ENCODE assay signal across 27 mouse cellular contexts in genomic region chr10:19704445-19704844, GRCm38 (mm10). TPM values are rescaled to one million over a fixed set of nuclear protein-coding genes. Genes with fewer than 3 reads are reported as not detected.
DNase-seq lines count a peak whose midpoint lies in the region; ATAC-seq and TF ChIP-seq lines count a peak whose summit lies in the region.
"Had no signal": no experiment of that assay in that cellular context is flagged by ENCODE, and none has a peak within 500 bp of the region (broad histone marks: within the 10 kb centered on the region; RNA-seq: fewer than 3 reads in every experiment).

No protein-coding gene starts in this region.

- ATAC-seq in forebrain, embryonic 14.5 days, result no peak
- ATAC-seq in forebrain, embryonic 11.5 days (replicated peaks; ENCODE audit: low FRiP score), result no peak
- peak; percentile 45 for ATAC-seq in hindbrain, embryonic 16.5 days
- 0 out of 2 replicates have a peak, but pooled peaks have one; percentile 63 for ATAC-seq in midbrain, embryonic 13.5 days
- no peak for ATAC-seq in midbrain, embryonic 11.5 days (ENCODE audit: low FRiP score)
- ATAC-seq in midbrain, embryonic 15.5 days (replicated peaks), result peak; percentile 74
- ATAC-seq in midbrain, postnatal 0 days (ENCODE audit: low FRiP score), result no peak
- ATAC-seq: activated CD4-positive, CD25-positive, alpha-beta regulatory T cell, adult 4 months; CD4-positive, CD25-positive, alpha-beta regulatory T cell, adult 4 months; forebrain, embryonic 15.5 days; forebrain, postnatal 0 days; Patski had no signal

- H3K27me3 ChIP-seq in forebrain, embryonic 14.5 days (replicated peaks; ENCODE audit: control insufficient read depth, insufficient read depth, low read length), result no peaks in the 10 kb centered on the region
- H3K27me3 ChIP-seq in forebrain, embryonic 11.5 days (ENCODE audit: control insufficient read depth, insufficient read depth, low read length), result no peaks in the 10 kb centered on the region
- no peaks in the 10 kb centered on the region for H3K27me3 ChIP-seq in hindbrain, embryonic 16.5 days (replicated peaks; ENCODE audit: control insufficient read depth, insufficient read depth, low read length)
- no peaks in the 10 kb centered on the region for H3K27me3 ChIP-seq in hindbrain, embryonic 10.5 days (ENCODE audit: insufficient read depth, poor library complexity, severe bottlenecking)
- H3K27me3 ChIP-seq in midbrain, embryonic 13.5 days, result 0 out of 2 replicates have a peak, but pooled peaks cover 3% of the 10 kb centered on the region
- H3K27me3 ChIP-seq in midbrain, embryonic 11.5 days (ENCODE audit: control insufficient read depth, insufficient read depth, low read length), result no peaks in the 10 kb centered on the region
- H3K27me3 ChIP-seq in midbrain, embryonic 15.5 days (replicated peaks), result no peaks in the 10 kb centered on the region
- H3K27me3 ChIP-seq in midbrain, postnatal 0 days (ENCODE audit: insufficient read depth, low read length), result no peaks in the 10 kb centered on the region
- H3K27me3 ChIP-seq: CH12.LX; embryonic facial prominence, embryonic 12.5 days; forebrain, embryonic 12.5 days; forebrain, embryonic 15.5 days had no signal

- WGBS in forebrain, embryonic 14.5 days, result 37% methylated on average over 8 of the region's 8 CpGs
- 50% methylated on average over 8 of the region's 8 CpGs for WGBS in forebrain, embryonic 11.5 days
- WGBS in hindbrain, embryonic 16.5 days, result 35% methylated on average over 8 of the region's 8 CpGs
- WGBS in hindbrain, embryonic 10.5 days, result 62% methylated on average over 8 of the region's 8 CpGs
- whole genome bisulfite sequencing in midbrain, embryonic 13.5 days, result 27% methylated on average over 8 of the region's 8 CpGs
- 45% methylated on average over 8 of the region's 8 CpGs for WGBS in midbrain, embryonic 11.5 days
- WGBS in midbrain, embryonic 15.5 days, result 27% methylated on average over 8 of the region's 8 CpGs
- WGBS in midbrain, postnatal 0 days, result 23% methylated on average over 8 of the region's 8 CpGs

- DNase-seq in forebrain, embryonic 14.5 days (ENCODE audit: low spot score), result peak; percentile 11
- no peak for DNase-seq in forebrain, embryonic 11.5 days (ENCODE audit: low spot score)
- no peak for DNase-seq in hindbrain, embryonic 10.5 days (ENCODE audit: low spot score)
- no peak for DNase-seq in midbrain, embryonic 11.5 days (ENCODE audit: low spot score, missing footprints)
- no peak for DNase-seq in midbrain, postnatal 0 days (ENCODE audit: low spot score)
- DNase-seq: adrenal gland, adult 8-10 months; adrenal gland, postnatal 14 days; adrenal gland, postnatal 36 days; B cell, adult 2 months; cerebellum, adult 11 months; cerebellum, adult 18-20 months; cerebellum, adult 9-10 months; cerebellum, postnatal 10 days; cerebellum, postnatal 25 days; forebrain, postnatal 0 days had no signal

- no peaks in the 10 kb centered on the region for H3K4me1 ChIP-seq in forebrain, embryonic 14.5 days (ENCODE audit: control insufficient read depth, insufficient read depth, low read length)
- H3K4me1 ChIP-seq in forebrain, embryonic 11.5 days (replicated peaks; ENCODE audit: control insufficient read depth, insufficient read depth, low read length), result no peaks in the 10 kb centered on the region
- no peaks in the 10 kb centered on the region for H3K4me1 ChIP-seq in hindbrain, embryonic 16.5 days (ENCODE audit: control insufficient read depth, insufficient read depth, low read depth, low read length)
- H3K4me1 ChIP-seq in hindbrain, embryonic 10.5 days (replicated peaks), result no peaks in the 10 kb centered on the region
- H3K4me1 ChIP-seq in midbrain, embryonic 13.5 days (replicated peaks), result peaks cover 4% of the 10 kb centered on the region; the same call in 1 of the 2 replicates
- H3K4me1 ChIP-seq in midbrain, embryonic 11.5 days (ENCODE audit: control insufficient read depth, insufficient read depth, low read length), result no peaks in the 10 kb centered on the region; the same call in 1 of the 2 replicates
- no peaks in the 10 kb centered on the region for H3K4me1 ChIP-seq in midbrain, embryonic 15.5 days
- H3K4me1 ChIP-seq in midbrain, postnatal 0 days (ENCODE audit: insufficient read depth, low read length), result no peaks in the 10 kb centered on the region
- H3K4me1 ChIP-seq: embryonic facial prominence, embryonic 10.5 days; embryonic facial prominence, embryonic 12.5 days; forebrain, embryonic 12.5 days; forebrain, embryonic 15.5 days had no signal

- H3K9me3 ChIP-seq in forebrain, embryonic 14.5 days (replicated peaks; ENCODE audit: control insufficient read depth, low read length), result no peaks in the 10 kb centered on the region
- no peaks in the 10 kb centered on the region for H3K9me3 ChIP-seq in forebrain, embryonic 11.5 days (ENCODE audit: control insufficient read depth, low read length)
- no peaks in the 10 kb centered on the region for H3K9me3 ChIP-seq in hindbrain, embryonic 16.5 days (ENCODE audit: control insufficient read depth, low read length)
- H3K9me3 ChIP-seq in hindbrain, embryonic 10.5 days, result no peaks in the 10 kb centered on the region
- no peaks in the 10 kb centered on the region for H3K9me3 ChIP-seq in midbrain, embryonic 13.5 days
- no peaks in the 10 kb centered on the region for H3K9me3 ChIP-seq in midbrain, embryonic 11.5 days (ENCODE audit: control insufficient read depth, low read length)
- no peaks in the 10 kb centered on the region for H3K9me3 ChIP-seq in midbrain, embryonic 15.5 days
- H3K9me3 ChIP-seq in midbrain, postnatal 0 days (ENCODE audit: low read length), result no peaks in the 10 kb centered on the region
- H3K9me3 ChIP-seq: embryonic facial prominence, embryonic 10.5 days; embryonic facial prominence, embryonic 12.5 days; forebrain, embryonic 12.5 days; forebrain, embryonic 15.5 days; G1E had no signal

- no peak for TF ChIP-seq CTCF in midbrain, postnatal 0 days (IDR thresholded peaks at IDR 0.05)

- no peak overlapping the region for H3K4me2 ChIP-seq in forebrain, embryonic 14.5 days (ENCODE audit: low read length)
- no peak overlapping the region for H3K4me2 ChIP-seq in forebrain, embryonic 11.5 days (ENCODE audit: low read depth, low read length, severe bottlenecking)
- no peak overlapping the region for H3K4me2 ChIP-seq in hindbrain, embryonic 16.5 days (ENCODE audit: low read length)
- no peak overlapping the region for H3K4me2 ChIP-seq in midbrain, embryonic 13.5 days (replicated peaks)
- no peak overlapping the region for H3K4me2 ChIP-seq in midbrain, embryonic 11.5 days
- H3K4me2 ChIP-seq in midbrain, embryonic 15.5 days, result no peak overlapping the region
- H3K4me2 ChIP-seq in midbrain, postnatal 0 days (ENCODE audit: low read depth, low read length, poor library complexity, severe bottlenecking), result no peak overlapping the region
- H3K4me2 ChIP-seq: embryonic facial prominence, embryonic 12.5 days; forebrain, embryonic 12.5 days; forebrain, embryonic 15.5 days had no signal

- no peaks in the 10 kb centered on the region for H3K36me3 ChIP-seq in forebrain, embryonic 14.5 days (ENCODE audit: control insufficient read depth, insufficient read depth, low read length)
- no peaks in the 10 kb centered on the region for H3K36me3 ChIP-seq in forebrain, embryonic 11.5 days (ENCODE audit: control insufficient read depth, insufficient read depth, low read length)
- no peaks in the 10 kb centered on the region for H3K36me3 ChIP-seq in hindbrain, embryonic 16.5 days (ENCODE audit: control insufficient read depth, insufficient read depth, low read length)
- H3K36me3 ChIP-seq in hindbrain, embryonic 10.5 days, result no peaks in the 10 kb centered on the region
- H3K36me3 ChIP-seq in midbrain, embryonic 13.5 days, result no peaks in the 10 kb centered on the region
- H3K36me3 ChIP-seq in midbrain, embryonic 11.5 days (ENCODE audit: control insufficient read depth, insufficient read depth, low read length), result no peaks in the 10 kb centered on the region
- H3K36me3 ChIP-seq in midbrain, embryonic 15.5 days (replicated peaks), result no peaks in the 10 kb centered on the region
- no peaks in the 10 kb centered on the region for H3K36me3 ChIP-seq in midbrain, postnatal 0 days (ENCODE audit: insufficient read depth, low read length)
- H3K36me3 ChIP-seq: embryonic facial prominence, embryonic 10.5 days; embryonic facial prominence, embryonic 12.5 days; forebrain, embryonic 12.5 days; forebrain, embryonic 15.5 days; G1E had no signal

- H3K9ac ChIP-seq in forebrain, embryonic 14.5 days (ENCODE audit: low read length), result no peak overlapping the region
- H3K9ac ChIP-seq in forebrain, embryonic 11.5 days (ENCODE audit: low read length), result no peak overlapping the region
- H3K9ac ChIP-seq in hindbrain, embryonic 16.5 days (ENCODE audit: low read depth, low read length), result no peak overlapping the region
- no peak overlapping the region for H3K9ac ChIP-seq in midbrain, embryonic 13.5 days (replicated peaks)
- no peak overlapping the region for H3K9ac ChIP-seq in midbrain, embryonic 11.5 days (ENCODE audit: low read length)
- H3K9ac ChIP-seq in midbrain, embryonic 15.5 days, result no peak overlapping the region
- H3K9ac ChIP-seq in midbrain, postnatal 0 days (replicated peaks; ENCODE audit: low read length, poor library complexity, severe bottlenecking), result no peak overlapping the region
- H3K9ac ChIP-seq: embryonic facial prominence, embryonic 12.5 days; forebrain, embryonic 12.5 days; forebrain, embryonic 15.5 days; forebrain, postnatal 0 days had no signal

- no peak overlapping the region for H3K4me3 ChIP-seq in forebrain, embryonic 14.5 days (ENCODE audit: low read depth, low read length)
- H3K4me3 ChIP-seq in forebrain, embryonic 11.5 days (ENCODE audit: low read depth, low read length), result no peak overlapping the region
- no peak overlapping the region for H3K4me3 ChIP-seq in hindbrain, embryonic 16.5 days (ENCODE audit: low read length)
- H3K4me3 ChIP-seq in hindbrain, embryonic 10.5 days, result no peak overlapping the region
- no peak overlapping the region for H3K4me3 ChIP-seq in midbrain, embryonic 13.5 days (replicated peaks)
- H3K4me3 ChIP-seq in midbrain, embryonic 11.5 days (ENCODE audit: low read depth, low read length), result no peak overlapping the region
- no peak overlapping the region for H3K4me3 ChIP-seq in midbrain, embryonic 15.5 days
- H3K4me3 ChIP-seq in midbrain, postnatal 0 days (ENCODE audit: low read depth, low read length), result no peak overlapping the region
- H3K4me3 ChIP-seq: embryonic facial prominence, embryonic 10.5 days; embryonic facial prominence, embryonic 12.5 days; forebrain, embryonic 12.5 days; forebrain, embryonic 15.5 days had no signal

- no peak overlapping the region for H3K27ac ChIP-seq in forebrain, embryonic 14.5 days (ENCODE audit: low read depth, low read length)
- H3K27ac ChIP-seq in forebrain, embryonic 11.5 days (ENCODE audit: low read depth, low read length), result no peak overlapping the region
- no peak overlapping the region for H3K27ac ChIP-seq in hindbrain, embryonic 16.5 days (ENCODE audit: low read depth, low read length)
- no peak overlapping the region for H3K27ac ChIP-seq in hindbrain, embryonic 10.5 days
- no peak overlapping the region for H3K27ac ChIP-seq in midbrain, embryonic 13.5 days
- H3K27ac ChIP-seq in midbrain, embryonic 11.5 days (ENCODE audit: low read depth, low read length), result no peak overlapping the region
- no peak overlapping the region for H3K27ac ChIP-seq in midbrain, embryonic 15.5 days
- H3K27ac ChIP-seq in midbrain, postnatal 0 days (ENCODE audit: low read depth, low read length), result no peak overlapping the region
- H3K27ac ChIP-seq: embryonic facial prominence, embryonic 10.5 days; embryonic facial prominence, embryonic 12.5 days; forebrain, embryonic 12.5 days; forebrain, embryonic 15.5 days had no signal

RNA-seq across cellular contexts. Expression of gene Il20ra, which starts 7.9 kb away (rescaled TPM):
- polyA plus RNA-seq in forebrain, embryonic 14.5 days (2014; fragmentation: Nextera tagmentation; extraction: Ambion mirVana), result not detected in 2 replicates
- polyA plus RNA-seq in forebrain, embryonic 11.5 days (2014; fragmentation: Nextera tagmentation; extraction: Ambion mirVana), result not detected in 2 replicates
- 0.44 and 0.75 TPM in 2 replicates for polyA plus RNA-seq in hindbrain, embryonic 16.5 days (2015; fragmentation: Nextera tagmentation; extraction: Ambion mirVana)
- 0.14 TPM in 1 of 2 replicates, not detected in the other for polyA plus RNA-seq in hindbrain, embryonic 10.5 days (2016; fragmentation: Nextera tagmentation; extraction: Ambion mirVana)
- 0.07 and 0.27 TPM in 2 replicates for polyA plus RNA-seq in midbrain, embryonic 13.5 days (2015; fragmentation: Nextera tagmentation; extraction: Ambion mirVana)
- 0.14 and 0.22 TPM in 2 replicates for polyA plus RNA-seq in midbrain, embryonic 11.5 days (2014; fragmentation: Nextera tagmentation; extraction: Ambion mirVana)
- polyA plus RNA-seq in midbrain, embryonic 15.5 days (2015; fragmentation: Nextera tagmentation; extraction: Ambion mirVana), result 0.49 and 0.50 TPM in 2 replicates
- total RNA-seq in midbrain, postnatal 0 days (2014; rRNA removed), result 0.42 and 0.44 TPM in 2 replicates
- polyA plus RNA-seq in midbrain, postnatal 0 days (2015; fragmentation: Nextera tagmentation; extraction: Ambion mirVana), result 0.21 and 0.55 TPM in 2 replicates
- total RNA-seq: CH12.LX had no signal
- polyA plus RNA-seq: CD4-positive, CD25-positive, alpha-beta regulatory T cell, adult 4 months; forebrain, embryonic 12.5 days; forebrain, postnatal 0 days; G1E had no signal

Comparison
In these comparisons a context has a peak if more than half of its experiments do, and no peak if none do; other contexts are left out.
1. ATAC-seq: peak in hindbrain, embryonic 16.5 days (single experiment), midbrain, embryonic 13.5 days (single experiment) and midbrain, embryonic 15.5 days (single experiment); none in forebrain, embryonic 14.5 days (single experiment), forebrain, embryonic 11.5 days (single experiment), midbrain, embryonic 11.5 days (single experiment) and midbrain, postnatal 0 days (single experiment).